Mouse (Mus musculus) heart, adult 9 months (tissue): ENCODE measurements around the gene Psmd9.

Source experiments
- DNase-seq, 2 experiments: peaks; one replicate each; pipeline ENCODE4 v3.0.0; 2022; ENCODE audit warnings: low spot score in 2 of 2

Psmd9 gene

DNA sequence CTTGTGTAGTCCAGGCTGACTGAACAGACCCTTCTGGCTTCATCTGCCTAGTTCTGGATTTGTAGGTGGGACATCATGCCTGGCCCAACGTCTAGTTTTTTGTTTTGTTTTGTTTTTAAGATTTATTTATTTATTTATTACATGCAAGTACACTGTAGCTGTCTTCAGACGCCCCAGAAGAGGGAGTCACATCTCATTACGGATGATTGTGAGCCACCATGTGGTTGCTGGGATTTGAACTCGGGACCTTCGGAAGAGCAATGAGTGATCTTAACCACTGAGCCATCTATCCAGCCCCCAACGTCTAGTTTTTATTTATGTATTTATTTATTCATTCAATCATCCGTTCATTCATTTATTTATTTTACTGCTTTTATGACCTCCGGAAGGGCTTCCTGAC is 82.2 kb downstream of the Psmd9 start:
- DNase-seq, result no peak

DNA sequence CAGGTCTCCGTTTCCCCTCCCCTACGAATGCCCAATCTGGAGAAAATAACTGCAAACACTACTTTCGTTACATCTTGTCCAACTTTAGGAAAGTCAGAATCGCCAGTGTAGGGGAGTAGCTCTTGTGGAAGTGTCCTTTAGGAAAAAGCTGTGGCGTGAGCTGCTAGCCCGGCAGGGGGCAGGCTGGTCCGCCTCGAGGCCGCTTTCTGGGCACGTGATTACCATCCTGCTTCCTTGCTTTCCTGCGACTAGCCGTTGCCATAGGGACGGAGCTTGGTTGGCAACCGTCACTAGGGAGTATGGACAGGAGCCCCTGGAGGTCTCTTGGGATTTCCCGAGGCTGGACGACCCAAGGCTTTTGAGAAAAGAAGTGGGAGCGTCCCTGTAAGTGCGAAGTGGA is 82.6 kb downstream of the Psmd9 start, which contains the start of gene Wdr66:
Gene Wdr66 (plus strand): TSS at position 269 of the 400 bp plus-strand sequence.
- DNase-seq, result peak; percentile 74 to 75

DNA sequence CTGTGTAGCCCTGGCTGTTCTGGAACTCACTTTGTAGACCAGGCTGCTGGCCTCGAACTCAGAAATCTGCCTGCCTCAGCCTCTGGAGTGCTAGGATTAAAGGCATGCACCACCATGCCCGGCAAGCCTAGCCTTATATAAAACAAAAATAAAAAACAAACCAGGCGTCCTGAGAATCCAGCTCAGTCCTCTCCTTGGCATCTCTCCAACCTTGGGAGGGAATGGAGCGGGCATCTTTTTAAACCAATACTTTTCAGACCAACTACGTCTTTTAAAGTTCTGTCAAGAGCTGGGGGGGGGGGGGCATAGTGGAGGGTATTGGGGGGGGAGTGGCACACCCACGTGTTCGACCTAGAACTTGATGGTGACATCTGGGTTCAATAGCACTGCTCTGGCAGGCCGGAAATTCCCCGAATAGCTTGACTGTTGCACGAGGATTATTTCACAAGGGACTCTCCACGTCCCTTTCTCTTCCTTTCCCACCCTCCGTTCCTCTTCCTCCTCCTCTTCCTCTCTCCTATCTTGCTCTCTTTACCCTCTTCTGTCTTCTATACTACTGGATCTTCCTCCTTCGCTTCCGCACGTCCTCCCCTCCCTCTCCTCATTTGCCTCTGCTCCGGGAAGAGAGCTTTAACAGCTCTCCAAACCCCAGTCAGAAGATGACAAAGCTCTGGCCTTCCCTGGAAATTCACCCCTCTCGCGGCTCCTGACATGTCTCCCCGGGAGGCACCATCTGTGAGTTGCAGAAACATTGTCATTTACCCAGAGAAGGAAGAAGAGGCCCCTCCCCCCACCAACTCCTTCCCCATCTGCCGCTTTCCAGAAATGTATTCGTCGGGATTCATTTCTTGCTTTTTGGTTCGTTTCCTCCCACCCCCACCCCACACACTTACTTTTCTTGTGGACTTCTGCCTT is 87.9 kb downstream of the Psmd9 start:
- peak in 1 of 2 experiments; percentile 15 for DNase-seq

DNA sequence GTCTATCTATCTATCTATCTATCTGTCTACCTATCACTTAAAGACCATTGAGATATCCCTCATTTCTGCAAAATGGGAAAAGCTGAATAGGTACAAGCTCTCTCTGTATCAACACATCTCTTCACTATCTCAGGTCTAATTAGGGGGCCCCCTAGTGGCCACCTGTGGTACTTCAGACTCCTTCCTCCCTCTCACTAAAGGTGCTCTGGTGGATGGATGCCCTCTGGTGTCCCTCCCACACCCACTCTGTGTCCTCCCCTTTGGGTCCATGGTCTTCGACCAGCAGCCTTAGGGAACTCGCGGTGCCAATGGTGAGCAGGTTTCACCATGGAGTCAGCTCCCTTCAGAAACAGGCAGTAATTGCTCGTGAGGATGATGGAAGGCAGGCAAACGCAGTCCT is 89.8 kb downstream of the Psmd9 start:
- no peak for DNase-seq

DNA sequence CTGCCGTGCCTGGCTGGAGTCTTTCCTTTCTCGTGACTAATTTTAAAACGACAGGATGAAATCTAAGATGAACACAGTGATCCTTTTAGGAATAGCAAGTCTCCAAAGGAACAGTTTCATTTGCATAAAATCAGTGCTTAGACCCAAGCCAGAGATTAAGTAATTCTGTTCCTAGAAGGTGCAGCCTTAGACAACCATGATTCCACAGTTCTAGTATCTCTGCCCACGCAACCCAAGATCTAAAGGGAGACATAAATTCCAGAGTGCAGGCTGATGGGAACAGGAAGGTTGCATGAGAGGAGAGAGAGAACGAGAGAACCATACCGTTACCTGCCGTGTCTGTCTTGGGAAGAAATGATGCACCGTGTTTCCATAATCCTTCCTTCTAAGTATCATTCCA is 91.5 kb downstream of the Psmd9 start:
- DNase-seq, result no peak

DNA sequence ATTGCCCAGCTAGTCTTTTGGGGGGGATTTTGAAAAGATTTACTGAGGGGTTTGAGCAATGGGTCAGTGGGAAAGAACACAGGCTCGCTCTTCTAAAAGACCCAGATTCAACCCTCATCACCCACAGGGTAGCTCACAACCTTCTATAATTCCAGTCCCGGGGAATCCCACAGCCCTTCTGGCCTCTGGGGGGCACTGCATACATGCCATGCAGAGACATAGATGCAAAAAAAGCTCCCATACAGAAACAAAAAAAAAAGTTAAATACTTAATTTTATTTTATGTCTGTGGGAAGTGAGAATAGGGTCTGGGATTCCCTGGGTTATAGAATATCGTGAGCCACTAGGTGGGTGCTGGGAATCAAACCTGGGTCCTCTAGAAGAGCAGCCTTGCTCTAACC is 97.7 kb downstream of the Psmd9 start:
- DNase-seq, result no peak

DNA sequence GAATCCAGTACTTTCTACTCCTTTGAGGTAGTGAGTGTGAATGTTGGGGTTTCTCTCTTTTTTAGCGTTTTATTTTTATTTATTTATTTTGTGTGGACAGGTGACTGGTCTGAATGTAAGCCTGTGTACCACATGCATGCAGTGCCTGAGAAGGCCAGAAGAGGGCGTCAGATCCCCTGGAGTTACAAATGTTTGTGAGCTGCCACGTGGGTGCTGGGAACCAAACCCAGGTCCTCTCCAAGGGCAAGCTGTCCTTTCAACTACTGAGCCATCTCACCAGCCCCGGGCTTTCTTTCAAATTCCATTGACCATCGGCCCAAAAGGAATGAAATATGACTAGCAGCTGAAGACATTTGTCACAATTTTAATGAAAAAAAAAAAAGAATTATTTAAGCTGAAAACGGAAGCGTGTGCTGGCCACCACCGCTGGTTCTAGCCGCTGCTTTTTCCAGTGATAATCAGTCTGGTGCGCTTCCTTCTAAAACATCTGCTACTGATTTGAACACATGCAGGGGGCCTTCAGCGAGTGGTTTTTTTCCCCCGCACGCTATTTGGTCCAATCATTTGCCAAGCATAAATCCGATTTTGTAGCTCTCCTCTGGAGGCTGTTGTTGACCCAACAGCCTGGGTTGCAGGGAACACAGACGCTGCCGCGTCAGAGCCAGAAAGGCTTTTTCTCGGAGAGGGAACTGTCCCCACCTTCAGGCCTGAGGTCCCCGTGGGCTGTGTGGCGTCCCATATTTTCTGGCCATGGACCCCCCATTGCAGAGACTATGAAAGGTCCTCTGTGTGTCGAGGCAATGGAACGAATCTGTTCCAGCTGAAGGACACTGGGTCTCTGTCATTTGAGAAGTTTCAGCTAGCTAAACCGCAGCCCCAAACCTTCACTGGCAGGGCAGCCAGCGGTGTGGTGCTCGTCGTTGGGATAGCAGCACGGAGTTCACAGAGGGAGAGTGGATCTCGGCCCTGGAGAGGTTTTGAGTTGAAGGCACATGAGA is 99.6 kb downstream of the Psmd9 start:
- no peak for DNase-seq

DNA sequence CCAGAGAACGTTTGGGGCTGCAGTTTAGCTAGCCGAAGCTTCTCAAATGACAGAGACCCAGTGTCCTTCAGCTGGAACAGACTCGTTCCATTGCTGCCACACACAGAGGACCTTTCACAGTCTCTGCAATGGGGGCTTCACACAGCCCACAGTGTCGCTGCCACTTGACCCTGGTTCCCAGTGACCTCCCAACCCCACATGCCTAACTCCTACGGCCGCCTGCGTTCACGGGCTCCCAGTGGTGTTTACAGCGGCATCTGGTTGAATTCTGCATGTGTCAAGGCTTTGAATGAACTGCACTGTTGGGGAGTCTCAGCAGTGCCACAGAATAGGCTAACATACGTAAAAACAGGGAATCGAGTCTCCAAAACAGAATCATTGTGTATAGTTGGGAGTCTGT is 101.7 kb downstream of the Psmd9 start:
- no peak for DNase-seq

DNA sequence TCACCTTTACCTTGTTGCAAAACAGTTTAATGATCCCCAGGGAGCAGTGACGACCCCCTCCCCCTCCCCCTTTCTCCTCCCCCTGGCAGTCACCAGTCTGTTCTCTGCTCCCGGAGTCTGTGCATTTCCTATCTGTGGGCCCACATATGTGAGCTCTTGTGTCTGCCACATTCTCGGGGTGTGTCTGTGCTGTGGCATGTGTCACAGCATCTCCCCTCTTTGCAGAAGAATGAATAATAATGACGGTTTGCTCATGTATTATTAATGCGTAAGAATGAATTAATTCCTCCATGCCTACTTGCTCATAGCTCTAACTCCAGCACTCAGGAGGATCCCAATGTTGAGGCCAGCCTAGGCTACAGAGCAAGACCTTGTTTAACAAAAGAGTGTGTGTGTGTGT is 103.7 kb downstream of the Psmd9 start:
- no peak for DNase-seq

DNA sequence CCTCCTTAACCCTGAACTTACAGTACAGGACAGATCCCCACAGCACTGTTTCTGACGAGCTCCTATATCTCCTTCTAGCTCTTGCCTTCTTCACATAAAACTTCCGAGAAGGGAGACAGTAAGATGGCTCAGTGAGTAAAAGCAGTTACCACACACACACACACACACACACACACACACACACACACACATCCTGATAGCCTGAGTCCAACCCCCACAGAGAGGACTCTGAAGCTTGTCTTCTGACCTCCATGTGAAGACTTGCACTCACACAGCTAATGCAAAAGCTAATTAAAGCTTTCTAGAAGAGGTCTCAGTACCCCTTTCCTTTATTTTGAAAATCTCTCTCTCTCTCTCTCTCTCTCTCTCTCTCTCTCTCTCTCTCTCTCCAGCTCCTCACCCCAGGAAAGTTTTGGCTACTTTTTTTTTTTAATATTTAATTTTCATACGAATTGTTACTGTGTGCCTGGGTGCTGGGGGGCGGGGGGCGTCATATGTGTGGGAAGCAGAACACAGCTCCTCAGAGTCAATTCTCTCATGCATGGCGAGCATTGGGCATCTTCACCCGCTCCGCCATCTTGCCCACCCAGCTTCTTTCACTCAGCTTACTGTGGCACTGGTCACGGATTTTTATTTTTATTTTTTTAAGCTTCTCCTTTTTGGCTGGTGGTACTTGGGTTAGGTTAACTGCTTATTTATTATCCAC is 107.6 kb downstream of the Psmd9 start:
- no peak for DNase-seq

DNA sequence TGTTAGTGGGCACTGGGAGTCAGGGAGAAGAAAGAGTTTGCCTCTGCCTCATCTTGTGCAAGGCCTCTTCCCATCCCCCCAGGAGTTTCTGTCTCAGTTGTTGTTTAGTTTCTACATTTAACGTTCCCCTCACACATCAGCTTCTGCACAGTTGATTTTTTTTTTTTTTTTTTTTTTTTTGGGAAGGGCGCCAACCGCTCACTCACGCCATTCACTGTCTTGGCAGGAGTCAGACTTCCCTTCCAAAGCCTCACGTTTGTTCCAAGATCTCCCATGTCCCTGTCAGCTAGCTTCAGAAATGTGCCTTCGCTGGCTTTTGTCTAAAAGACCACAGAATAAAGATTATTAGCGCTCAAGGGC is 108.1 kb downstream of the Psmd9 start:
- DNase-seq, result no peak

DNA sequence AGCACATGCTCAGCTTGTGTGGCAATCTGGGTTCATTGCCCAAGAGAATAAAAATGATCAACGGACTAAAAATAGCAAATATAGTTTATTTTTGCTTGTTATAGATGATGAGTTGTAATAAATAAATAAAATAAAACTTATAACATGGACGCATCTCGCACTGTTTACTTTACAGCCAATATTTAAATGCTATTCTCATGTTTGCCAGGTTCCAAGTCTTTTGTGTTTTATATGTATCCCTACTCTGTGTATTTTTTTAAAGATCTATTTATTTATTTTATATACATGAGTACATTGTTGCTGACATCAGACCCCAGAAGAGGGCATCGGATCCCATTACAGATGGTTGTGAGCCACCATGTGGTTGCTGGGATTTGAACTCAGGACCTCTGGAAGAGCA is 108.5 kb downstream of the Psmd9 start:
- no peak for DNase-seq

DNA sequence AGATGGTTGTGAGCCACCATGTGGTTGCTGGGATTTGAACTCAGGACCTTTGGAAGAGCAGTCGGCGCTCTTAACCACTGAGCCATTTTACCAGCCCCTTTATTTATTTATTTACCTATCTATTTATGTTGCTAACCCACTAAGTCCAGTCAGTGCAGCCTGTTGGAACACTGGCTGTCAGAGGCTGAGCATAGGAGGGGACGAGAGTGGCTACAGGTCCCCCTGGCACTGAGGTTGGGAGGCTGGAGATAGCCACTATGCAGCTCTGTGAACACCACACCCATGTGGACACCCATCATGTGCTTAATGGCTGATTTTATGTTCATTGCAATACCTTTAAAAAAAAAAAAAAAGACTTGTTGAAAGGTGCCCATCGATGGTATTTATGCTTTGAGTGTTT is 110.0 kb downstream of the Psmd9 start:
- DNase-seq, result no peak

DNA sequence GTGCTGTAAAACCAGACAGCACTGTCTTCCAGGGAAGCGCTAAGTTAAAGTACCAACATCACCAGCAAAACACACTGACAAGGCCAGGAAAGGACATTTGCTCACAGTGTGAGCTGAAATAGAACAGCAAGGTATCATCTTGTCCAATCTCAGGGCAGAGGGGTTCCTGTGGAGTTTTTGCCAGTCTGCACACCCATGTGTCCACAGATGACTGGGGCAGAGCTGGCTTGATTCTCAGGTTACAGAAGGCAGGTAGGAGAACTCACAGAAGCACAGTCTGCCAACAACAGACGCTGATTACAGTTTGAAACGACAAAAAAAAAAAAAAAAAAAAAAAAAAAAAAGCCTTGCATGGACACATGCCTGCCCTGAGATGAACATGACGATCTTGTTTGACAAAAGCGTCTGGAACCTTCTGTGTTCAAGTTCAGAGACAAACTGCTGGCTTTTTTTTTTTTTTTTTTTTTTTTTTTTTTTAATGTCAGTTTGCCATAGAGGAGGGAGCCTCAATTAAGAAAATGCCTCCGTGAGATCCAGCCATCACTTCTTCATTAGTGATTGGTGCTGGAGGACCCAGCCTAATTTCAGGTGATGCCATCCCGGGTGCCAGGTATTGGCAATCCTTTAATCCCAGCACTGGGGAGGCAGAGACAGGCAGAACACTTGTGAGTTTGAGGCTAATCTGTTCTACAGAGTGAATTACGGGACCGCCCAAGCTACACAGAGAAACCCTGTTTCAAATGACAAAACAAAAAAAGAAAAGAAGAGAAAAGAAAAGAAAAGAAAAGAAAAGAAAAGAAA is 112.3 kb downstream of the Psmd9 start:
- DNase-seq, result no peak

DNA sequence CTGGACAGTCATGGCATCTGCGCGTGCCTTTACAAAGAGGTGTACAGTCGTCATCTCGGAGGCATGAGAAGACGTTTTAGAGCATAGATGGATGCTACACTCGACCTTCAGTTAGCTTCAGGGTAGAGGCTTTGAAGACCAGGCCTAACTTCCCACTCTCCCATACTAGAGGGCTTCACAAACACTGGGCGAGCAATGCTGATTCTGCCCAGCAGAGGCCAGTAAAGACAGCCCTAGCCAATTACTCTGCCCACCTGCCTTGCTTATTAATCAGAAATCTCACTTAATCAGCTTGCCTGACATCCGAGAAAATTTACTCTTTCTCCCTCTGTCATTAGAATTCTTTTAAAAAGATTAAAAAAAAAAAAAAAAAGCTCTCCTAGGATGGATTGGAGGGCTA is 116.0 kb downstream of the Psmd9 start:
- DNase-seq, result no peak

DNA sequence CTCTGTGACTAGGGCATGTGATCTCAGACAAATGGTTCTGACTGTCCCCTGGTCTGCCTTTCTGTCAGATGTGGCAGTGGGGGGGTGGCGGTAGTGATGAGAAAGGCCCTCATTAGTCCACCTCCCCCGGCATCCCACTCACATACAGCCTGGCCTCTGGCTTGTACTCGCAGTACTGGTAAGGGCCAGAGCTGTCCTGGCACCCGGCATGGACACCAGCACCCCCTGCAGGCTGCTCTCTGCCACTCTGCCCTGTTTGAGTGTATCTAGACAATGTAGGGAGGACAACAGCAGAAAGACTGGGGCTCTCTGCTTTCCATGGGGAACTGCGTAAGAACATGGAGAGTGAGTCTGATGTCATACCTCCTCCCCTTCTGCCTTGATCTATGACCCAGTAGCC is 118.9 kb downstream of the Psmd9 start:
- no peak for DNase-seq

DNA sequence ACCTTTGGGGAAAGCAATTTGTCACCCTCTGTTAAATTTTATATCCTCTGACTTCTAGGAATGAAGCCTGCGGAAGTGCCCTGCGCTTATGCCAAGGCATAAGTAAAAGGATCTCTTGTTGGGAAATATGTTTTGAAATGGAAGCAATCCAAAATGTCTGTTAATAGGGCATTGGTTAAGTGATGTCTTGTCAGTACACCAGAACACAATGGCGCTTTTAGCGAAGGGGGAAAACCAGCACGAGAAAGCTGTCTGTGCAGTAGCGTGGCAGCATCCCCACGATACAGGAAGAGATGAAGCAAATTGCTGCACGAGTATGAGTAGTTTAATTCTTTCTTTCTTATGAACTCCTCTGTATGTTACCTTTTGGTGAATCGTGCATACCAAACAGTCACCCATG is 125.4 kb downstream of the Psmd9 start:
- DNase-seq, result no peak

DNA sequence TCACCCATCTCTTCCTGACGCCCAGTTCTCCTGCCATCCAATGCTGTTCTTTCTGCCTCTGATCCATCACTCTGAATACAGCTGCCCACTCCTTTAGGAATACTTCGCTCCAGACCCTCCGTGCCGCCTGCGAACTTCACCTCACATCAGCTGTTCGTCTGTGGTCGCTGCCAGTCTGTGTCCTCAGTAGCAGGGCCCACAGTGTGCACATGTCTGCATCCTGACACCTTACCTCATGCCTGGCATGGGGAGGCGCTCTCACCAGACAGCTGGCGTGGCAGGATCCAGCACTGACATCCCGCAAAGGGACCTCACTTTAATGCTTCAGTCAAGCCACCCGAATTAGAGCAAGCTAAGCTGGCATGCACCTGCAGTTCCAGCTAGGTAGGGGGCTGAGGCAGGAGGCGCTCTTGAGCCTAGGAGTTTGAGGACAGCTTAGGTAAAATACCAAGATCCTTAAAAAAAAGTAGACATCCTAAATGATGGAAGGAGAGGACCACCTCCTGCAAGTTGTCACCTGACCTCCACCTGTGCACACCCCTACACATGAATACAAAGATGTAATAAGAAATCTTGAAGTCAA is 127.1 kb downstream of the Psmd9 start:
- DNase-seq, result no peak

DNA sequence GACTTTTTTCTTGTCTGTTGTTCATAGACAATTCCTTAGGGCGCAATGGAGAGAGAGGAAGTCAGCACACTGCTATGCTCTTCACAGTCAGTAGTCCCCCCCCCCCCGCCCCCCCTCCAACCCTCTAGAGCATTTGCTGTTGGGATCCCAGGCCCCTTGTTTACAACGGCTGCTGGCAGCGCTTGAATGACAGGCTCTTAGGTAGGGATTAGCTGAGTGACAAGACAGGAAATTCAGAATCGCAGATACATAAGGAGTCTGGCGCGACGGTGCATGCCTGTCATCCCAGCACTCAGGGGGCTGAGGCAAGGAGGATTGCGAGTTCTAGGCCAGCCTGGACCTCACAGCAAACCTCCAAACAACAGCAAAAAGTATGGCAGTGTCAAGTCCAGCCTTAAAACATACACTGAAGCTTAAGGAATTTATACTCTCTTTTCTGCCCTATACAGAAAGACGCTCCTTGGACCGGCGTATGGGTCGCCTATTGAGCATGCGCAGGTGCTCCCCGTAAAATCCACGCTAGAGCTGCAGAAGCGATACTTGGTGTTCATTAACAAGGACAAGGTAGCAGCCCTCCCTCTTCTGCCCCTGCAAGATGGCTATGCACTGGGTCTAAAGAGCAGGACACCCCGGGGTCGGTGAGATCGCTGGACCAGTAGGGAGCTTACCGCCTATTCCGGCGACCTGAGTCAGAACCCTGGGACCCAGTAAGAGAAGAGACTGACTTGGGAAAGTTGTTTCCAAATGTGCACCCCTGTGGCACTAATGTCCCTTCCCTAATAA is 128.0 kb downstream of the Psmd9 start:
- DNase-seq, result no peak

DNA sequence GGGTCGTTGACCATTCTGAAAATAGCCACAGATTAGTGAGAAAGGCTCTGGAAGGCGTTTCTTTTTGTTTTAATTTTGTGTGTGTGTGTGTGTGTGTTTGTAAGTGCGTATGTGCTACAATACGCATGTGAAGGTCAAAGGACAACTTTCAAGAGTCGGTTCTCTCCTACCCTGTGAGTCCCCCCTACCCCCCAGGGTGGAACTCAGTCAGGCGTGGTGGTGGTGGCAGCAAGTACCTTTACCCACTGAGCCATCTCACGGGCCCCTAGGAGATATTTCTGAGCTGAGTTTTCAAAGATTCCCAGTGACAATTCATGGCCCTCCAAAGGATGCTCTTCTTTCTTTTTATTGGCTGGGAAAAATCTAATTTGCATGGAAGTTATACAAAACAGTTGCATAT is 128.6 kb downstream of the Psmd9 start:
- no peak for DNase-seq
